Mouse (Mus musculus): ENCODE results near the gene Iqce. TPM values are rescaled to one million over a fixed set of nuclear protein-coding genes. Genes with fewer than 3 reads are reported as not detected.

Iqce gene
- total and polyA plus RNA-seq, 3 experiments, result 6.4 to 21.2 TPM; not detected in 1

DNA sequence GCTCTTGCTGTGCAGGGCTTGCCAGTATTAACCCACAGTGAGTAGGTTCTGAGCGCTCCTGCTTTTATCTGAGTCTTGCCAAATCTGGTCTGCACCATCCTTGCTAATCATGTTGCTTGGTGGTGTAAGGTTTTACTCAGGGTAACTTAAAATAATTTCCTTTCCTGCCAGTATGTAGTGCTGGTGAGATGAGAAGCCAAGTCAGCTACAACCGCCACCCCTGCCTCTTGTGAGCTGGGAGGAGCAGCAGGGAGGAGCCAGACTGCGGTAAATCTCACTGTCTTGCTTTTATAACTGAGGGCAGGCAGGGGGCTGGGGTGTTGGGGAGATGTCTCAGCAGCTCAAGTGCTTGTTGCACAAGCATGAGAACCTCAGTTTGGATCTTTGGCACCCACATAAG, 13.7 kb downstream of the Iqce start:
- no peaks in the 10 kb centered on the region for H3K27me3 ChIP-seq (ENCODE audit: control insufficient read depth in 1 of 2, insufficient read depth in 2 of 2, low read length in 2 of 2)
- no peaks in the 10 kb centered on the region for H3K9me3 ChIP-seq (replicated peaks; ENCODE audit: insufficient read depth, low read length)
- H3K36me3 ChIP-seq (ENCODE audit: control insufficient read depth in 1 of 2, insufficient read depth in 2 of 2, low read length in 2 of 2), result no peaks in the 10 kb centered on the region
- H3K4me3 ChIP-seq (ENCODE audit: control insufficient read depth in 1 of 2, insufficient read depth in 1 of 2, low read depth in 2 of 2, low read length in 2 of 2), result no peak overlapping the region
- H3K9ac ChIP-seq (ENCODE audit: control insufficient read depth, low read depth, low read length, poor library complexity, severe bottlenecking), result no peak overlapping the region
- no peaks in the 10 kb centered on the region for H3K79me2 ChIP-seq (ENCODE audit: control insufficient read depth, insufficient read depth, low read length, poor library complexity)
- H3K27ac ChIP-seq (ENCODE audit: control insufficient read depth, low read depth, low read length), result no peak overlapping the region
- no peaks in the 10 kb centered on the region for H3K4me1 ChIP-seq (ENCODE audit: control insufficient read depth in 1 of 2, insufficient read depth in 2 of 2, low read length in 2 of 2)
- no peak for DNase-seq (ENCODE audit: low read depth, low spot score)
- no peak for TF ChIP-seq POLR2AphosphoS5 (IDR thresholded peaks at IDR 0.05; ENCODE audit: borderline replicate concordance, low read depth, low read length)
- no peak for TF ChIP-seq NRF1 (IDR thresholded peaks at IDR 0.05; ENCODE audit: insufficient read depth, low read depth, low read length, poor library complexity, severe bottlenecking)
- no peak for TF ChIP-seq ZC3H11A (IDR thresholded peaks at IDR 0.05; ENCODE audit: low read depth, low read length)
- TF ChIP-seq UBTF (IDR thresholded peaks at IDR 0.05; ENCODE audit: borderline replicate concordance, insufficient read depth, low read depth, low read length), result no peak
- TF ChIP-seq TBP (IDR thresholded peaks at IDR 0.05; ENCODE audit: low read depth, low read length), result no peak
- TF ChIP-seq POLR2AphosphoS2 (IDR thresholded peaks at IDR 0.05; ENCODE audit: low read length), result no peak
- TF ChIP-seq SIN3A (IDR thresholded peaks at IDR 0.05; ENCODE audit: low read length), result no peak
- TF ChIP-seq MXI1 (IDR thresholded peaks at IDR 0.05; ENCODE audit: low read depth, low read length), result no peak
- TF ChIP-seq USF1 (IDR thresholded peaks at IDR 0.05; ENCODE audit: low read depth, low read length), result no peak
- no peak for TF ChIP-seq EP300 (IDR thresholded peaks at IDR 0.05; ENCODE audit: low read depth in 1 of 2, low read length in 2 of 2)
- no peak for TF ChIP-seq TCF12 (IDR thresholded peaks at IDR 0.05; ENCODE audit: low read depth, low read length)
- no peak for TF ChIP-seq NELFE (IDR thresholded peaks at IDR 0.05; ENCODE audit: low read depth, low read length)

DNA sequence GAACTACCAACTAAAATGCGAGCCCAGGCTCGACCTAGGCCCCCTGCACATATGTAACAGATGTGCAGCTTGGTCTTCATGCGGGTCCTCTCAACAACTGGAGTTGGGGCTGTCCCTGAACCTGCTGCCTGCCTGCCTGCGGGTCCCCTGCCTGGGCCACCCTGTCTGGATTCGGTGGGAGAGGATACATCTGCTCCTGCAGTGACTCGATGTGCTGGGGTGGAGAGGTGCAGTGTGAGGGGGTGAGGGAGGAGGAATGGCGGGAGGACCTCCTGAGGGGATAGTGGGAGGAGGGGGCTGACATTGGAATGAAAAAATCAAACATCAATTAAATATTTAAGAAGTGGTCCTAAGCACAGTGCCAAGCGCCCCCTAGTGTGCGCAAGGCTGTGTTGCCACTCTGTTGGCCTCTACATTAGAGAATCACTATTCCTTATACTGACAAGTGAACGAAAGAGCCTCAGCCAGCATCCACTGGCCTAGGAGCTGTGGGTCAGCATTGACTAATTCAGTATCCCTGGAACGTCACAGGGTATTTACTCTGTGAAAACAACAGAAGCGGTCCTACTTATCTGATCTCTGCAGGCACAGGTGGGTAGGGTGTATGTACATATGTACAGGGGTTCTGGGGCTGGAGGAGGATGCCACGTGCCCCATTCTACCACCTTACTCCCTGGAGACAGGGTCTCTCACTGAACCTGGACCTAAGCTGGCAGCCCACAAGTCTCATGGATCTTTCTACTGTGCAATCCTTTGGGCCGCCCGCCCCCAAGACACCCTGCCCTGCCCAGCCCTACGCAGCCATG, 17.6 kb downstream of the Iqce start:
- Histone ChIP-seq H3K4me3 (ENCODE audit: control insufficient read depth in 1 of 2, insufficient read depth in 1 of 2, low read depth in 2 of 2, low read length in 2 of 2) (no peak overlapping the region), H3K27me3 (ENCODE audit: control insufficient read depth in 1 of 2, insufficient read depth in 2 of 2, low read length in 2 of 2) (no peaks in the 10 kb centered on the region), H3K9me3 (replicated peaks; ENCODE audit: insufficient read depth, low read length) (no peaks in the 10 kb centered on the region), H3K27ac (ENCODE audit: control insufficient read depth, low read depth, low read length) (no peak overlapping the region), H3K9ac (ENCODE audit: control insufficient read depth, low read depth, low read length, poor library complexity, severe bottlenecking) (no peak overlapping the region), H3K79me2 (ENCODE audit: control insufficient read depth, insufficient read depth, low read length, poor library complexity) (no peaks in the 10 kb centered on the region), H3K36me3 (ENCODE audit: control insufficient read depth in 1 of 2, insufficient read depth in 2 of 2, low read length in 2 of 2) (no peaks in the 10 kb centered on the region), H3K4me1 (ENCODE audit: control insufficient read depth in 1 of 2, insufficient read depth in 2 of 2, low read length in 2 of 2) (no peaks in the 10 kb centered on the region)
- DNase-seq (ENCODE audit: low read depth, low spot score), result peak; percentile 66
- peak; percentile 48; the same call in 1 of the 2 replicates for TF ChIP-seq ZC3H11A (IDR thresholded peaks at IDR 0.05; ENCODE audit: low read depth, low read length)
- TF ChIP-seq RAD21 (IDR thresholded peaks at IDR 0.05; ENCODE audit: low read depth, low read length), result peak; percentile 76
- TF ChIP-seq MAX (IDR thresholded peaks at IDR 0.05; ENCODE audit: low read length), result no peak
- peak; percentile 83 to 89 (median 85) for TF ChIP-seq CTCF (IDR thresholded peaks at IDR 0.05 in 2 of 3, conservative IDR thresholded peaks at IDR 0.05 in 1 of 3; ENCODE audit: control insufficient read depth in 1 of 3, insufficient read depth in 1 of 3, low read depth in 2 of 3, low read length in 3 of 3, poor library complexity in 1 of 3, severe bottlenecking in 1 of 3)
- peak; percentile 76 for TF ChIP-seq SMC3 (IDR thresholded peaks at IDR 0.05; ENCODE audit: low read depth, low read length)
- TF ChIP-seq POLR2A (IDR thresholded peaks at IDR 0.05; ENCODE audit: control insufficient read depth in 1 of 2, insufficient read depth in 1 of 2, low read depth in 1 of 2, low read length in 2 of 2, poor library complexity in 1 of 2), result no peak
- no peak for TF ChIP-seq ELF1 (IDR thresholded peaks at IDR 0.05; ENCODE audit: low read depth, low read length)
- TF ChIP-seq TBP (IDR thresholded peaks at IDR 0.05; ENCODE audit: low read depth, low read length), result no peak
- TF ChIP-seq RCOR1 (IDR thresholded peaks at IDR 0.05; ENCODE audit: low read depth, low read length), result no peak
- no peak for TF ChIP-seq ZKSCAN1 (IDR thresholded peaks at IDR 0.05; ENCODE audit: low read depth, low read length)
- TF ChIP-seq ZMIZ1 (IDR thresholded peaks at IDR 0.05; ENCODE audit: low read depth, low read length), result no peak
- TF ChIP-seq MAZ (IDR thresholded peaks at IDR 0.05; ENCODE audit: low read depth, low read length), result no peak

Measured in MEL (cell line).